ENCODE assay signal across 8 mouse cellular contexts in the genomic region with DNA sequence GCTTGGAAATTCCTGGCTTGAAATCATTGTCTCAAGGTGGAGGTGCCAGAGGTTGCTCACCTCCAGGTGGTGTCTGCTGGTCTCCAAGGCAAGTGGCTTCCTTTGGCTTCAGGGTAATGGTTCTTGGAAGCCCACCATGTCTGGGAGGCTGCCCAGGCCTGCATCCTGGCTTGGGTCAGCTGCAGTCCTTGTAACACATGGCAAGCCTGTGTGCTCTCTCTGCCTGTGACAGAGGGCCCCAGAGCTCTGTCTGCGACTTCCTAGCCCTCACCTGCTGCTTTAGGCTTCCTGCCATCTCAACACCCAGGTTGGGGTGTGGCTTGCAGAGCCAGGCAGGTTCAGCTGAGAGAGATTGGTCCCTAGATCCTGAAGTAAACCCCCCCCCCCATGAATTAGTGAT. TPM values are rescaled to one million over a fixed set of nuclear protein-coding genes. Genes with fewer than 3 reads are reported as not detected.
A peak's percentile ranks its signal among the peaks of the same experiment; 100 is the strongest.
DNase-seq lines count a peak whose midpoint lies in the region; ATAC-seq and TF ChIP-seq lines count a peak whose summit lies in the region.

No protein-coding gene starts in this region.

- intact Hi-C loops in heart, postnatal 25 days (cut with DNase I), result loop anchor here (2.0 kb wide), 2 partner anchors 25 to 191 kb away; partner anchors contain the start of gene Arid3a

- no peak for TF ChIP-seq POLR2A in bone marrow macrophage, adult 2 months (IDR thresholded peaks at IDR 0.05; ENCODE audit: borderline replicate concordance, low read depth, low read length)
- no peak for TF ChIP-seq POLR2A in lung, adult 2 months (IDR thresholded peaks at IDR 0.05; ENCODE audit: borderline replicate concordance, extremely low read depth, low read depth, low read length)

- no peak for DNase-seq in heart, postnatal 25 days (ENCODE audit: low spot score)
- no peak for DNase-seq in heart, postnatal 0 days (ENCODE audit: low spot score)
- DNase-seq in midbrain, embryonic 11.5 days (ENCODE audit: low spot score, missing footprints), result no peak
- DNase-seq in lung, adult 2 months, result no peak

- H3K27me3 ChIP-seq in heart, embryonic 14.5 days (ENCODE audit: control insufficient read depth, insufficient read depth, low read length), result no peaks in the 10 kb centered on the region
- H3K27me3 ChIP-seq in heart, postnatal 0 days (ENCODE audit: control insufficient read depth, insufficient read depth, low read length), result no peaks in the 10 kb centered on the region
- H3K27me3 ChIP-seq in midbrain, embryonic 11.5 days (ENCODE audit: control insufficient read depth, insufficient read depth, low read length), result no peaks in the 10 kb centered on the region

- H3K9me3 ChIP-seq in heart, embryonic 14.5 days (ENCODE audit: control insufficient read depth, low read length), result no peaks in the 10 kb centered on the region
- no peaks in the 10 kb centered on the region for H3K9me3 ChIP-seq in heart, postnatal 0 days (replicated peaks; ENCODE audit: control insufficient read depth, low read length)
- H3K9me3 ChIP-seq in midbrain, embryonic 11.5 days (ENCODE audit: control insufficient read depth, low read length), result no peaks in the 10 kb centered on the region

- peak overlapping the region; percentile 93 for H3K4me2 ChIP-seq in heart, embryonic 14.5 days (ENCODE audit: low read length)
- H3K4me2 ChIP-seq in heart, postnatal 0 days (ENCODE audit: low read depth, low read length), result peak overlapping the region; percentile 93
- peak overlapping the region; percentile 86 for H3K4me2 ChIP-seq in midbrain, embryonic 11.5 days

- ATAC-seq in heart, embryonic 14.5 days (ENCODE audit: insufficient number of reproducible peaks, insufficient read depth, low FRiP score, low read depth), result no peak
- no peak for ATAC-seq in heart, postnatal 0 days (ENCODE audit: insufficient read depth, low read depth)
- ATAC-seq in midbrain, embryonic 11.5 days (ENCODE audit: low FRiP score), result no peak
- ATAC-seq in frontal cortex, adult (ENCODE audit: low TSS enrichment), result no peak
- no peak for ATAC-seq in inflammation-experienced regulatory T-cells, adult 6 months

- H3K9ac ChIP-seq in heart, embryonic 14.5 days (ENCODE audit: low read length), result peak overlapping the region; percentile 92
- H3K9ac ChIP-seq in heart, postnatal 0 days (replicated peaks; ENCODE audit: low read depth, low read length), result peak overlapping the region; percentile 92
- peak overlapping the region; percentile 88 for H3K9ac ChIP-seq in midbrain, embryonic 11.5 days (ENCODE audit: low read length)

- 0 out of 4 replicates have a peak overlapping the region, but pooled peaks of 1 of the 2 experiments have one; percentile 81 for H3K27ac ChIP-seq in heart, embryonic 14.5 days (replicated peaks in 1 of 2; ENCODE audit: control insufficient read depth in 1 of 2, insufficient read depth in 1 of 2, low read depth in 2 of 2, low read length in 2 of 2)
- no peak overlapping the region for H3K27ac ChIP-seq in bone marrow macrophage, adult 2 months (ENCODE audit: insufficient read depth, low read depth, low read length)
- peak overlapping the region; percentile 71 for H3K27ac ChIP-seq in heart, postnatal 0 days (ENCODE audit: low read depth)
- no peak overlapping the region for H3K27ac ChIP-seq in midbrain, embryonic 11.5 days (ENCODE audit: low read depth, low read length)

- 40% methylated on average over 1 of the region's 1 CpGs for WGBS in heart, embryonic 14.5 days
- 36% methylated on average over 1 of the region's 1 CpGs for WGBS in heart, postnatal 0 days
- 65% methylated on average over 1 of the region's 1 CpGs for WGBS in midbrain, embryonic 11.5 days
- WGBS in lung, adult 2 months, result 29% methylated on average over 1 of the region's 1 CpGs

- H3K36me3 ChIP-seq in heart, embryonic 14.5 days (ENCODE audit: control insufficient read depth, insufficient read depth, low read length), result peaks cover 41% of the 10 kb centered on the region
- H3K36me3 ChIP-seq in heart, postnatal 0 days (replicated peaks; ENCODE audit: control insufficient read depth, insufficient read depth, low read length), result peaks cover 9% of the 10 kb centered on the region; the same call in 1 of the 2 replicates
- H3K36me3 ChIP-seq in midbrain, embryonic 11.5 days (ENCODE audit: control insufficient read depth, insufficient read depth, low read length), result peaks cover 8% of the 10 kb centered on the region; the same call in 1 of the 2 replicates

- TF ChIP-seq CTCF in bone marrow macrophage, adult 2 months (IDR thresholded peaks at IDR 0.05; ENCODE audit: low read depth, low read length), result no peak
- TF ChIP-seq CTCF in heart, postnatal 0 days (IDR thresholded peaks at IDR 0.05; ENCODE audit: low read depth), result no peak
- no peak for TF ChIP-seq CTCF in lung, adult 2 months (IDR thresholded peaks at IDR 0.05; ENCODE audit: insufficient read depth, low read length)

- H3K4me1 ChIP-seq in heart, embryonic 14.5 days (ENCODE audit: control insufficient read depth in 2 of 2, insufficient read depth in 2 of 2, low read length in 2 of 2), result peaks cover 16 to 44% of the 10 kb centered on the region in 2 experiments
- peaks cover 22% of the 10 kb centered on the region for H3K4me1 ChIP-seq in bone marrow macrophage, adult 2 months (ENCODE audit: control insufficient read depth, insufficient read depth, low read length)
- peaks cover 31% of the 10 kb centered on the region for H3K4me1 ChIP-seq in heart, postnatal 0 days (ENCODE audit: control insufficient read depth, insufficient read depth)
- H3K4me1 ChIP-seq in midbrain, embryonic 11.5 days (ENCODE audit: control insufficient read depth, insufficient read depth, low read length), result peaks cover 28% of the 10 kb centered on the region
- H3K4me1 ChIP-seq in lung, adult 2 months (ENCODE audit: control insufficient read depth, insufficient read depth, low read length), result peaks cover 13% of the 10 kb centered on the region

- H3K4me3 ChIP-seq in heart, embryonic 14.5 days (ENCODE audit: control insufficient read depth in 1 of 2, insufficient read depth in 1 of 2, low read depth in 1 of 2, low read length in 2 of 2), result peak overlapping the region; percentile 90 to 92
- H3K4me3 ChIP-seq in bone marrow macrophage, adult 2 months (ENCODE audit: insufficient read depth, low read length), result peak overlapping the region; percentile 99
- H3K4me3 ChIP-seq in heart, postnatal 0 days (ENCODE audit: low read depth, low read length), result peak overlapping the region; percentile 97
- H3K4me3 ChIP-seq in midbrain, embryonic 11.5 days (ENCODE audit: low read depth, low read length), result peak overlapping the region; percentile 97
- H3K4me3 ChIP-seq in lung, adult 2 months (replicated peaks; ENCODE audit: extremely low read depth, low read depth, low read length), result no peak overlapping the region

- TF ChIP-seq EP300 in heart, postnatal 0 days (IDR thresholded peaks at IDR 0.05; ENCODE audit: low read depth), result no peak

RNA-seq across cellular contexts. Expression of gene Stk11, which starts 2.1 kb away (rescaled TPM):
- 14.6 and 17.7 TPM in 2 replicates for polyA plus RNA-seq in heart, embryonic 14.5 days (2014; fragmentation: Nextera tagmentation; extraction: Ambion mirVana)
- 100 to 1,000 TPM; 133 to 138 TPM for total RNA-seq in heart, postnatal 25 days (2021)
- 104 TPM in 2 replicates for polyA plus RNA-seq in bone marrow macrophage, adult 2 months (2012; ENCODE audit: insufficient read depth, insufficient read length, missing spikeins)
- 40.3 and 57.4 TPM in 2 replicates for total RNA-seq in heart, postnatal 0 days (2014; rRNA removed; ENCODE audit: low replicate concordance)
- 10.6 and 10.8 TPM in 2 replicates for polyA plus RNA-seq in heart, postnatal 0 days (2015; fragmentation: Nextera tagmentation; extraction: Ambion mirVana)
- polyA plus RNA-seq in midbrain, embryonic 11.5 days (2014; fragmentation: Nextera tagmentation; extraction: Ambion mirVana), result 18.5 and 23.1 TPM in 2 replicates
- polyA plus RNA-seq in lung, adult 2 months (2012; rRNA removed), result 161 and 168 TPM in 2 replicates
- 10 to 100 TPM; 23.5 to 30.3 (median 25.5) TPM for polyA plus RNA-seq in inflammation-experienced regulatory T-cells, adult 6 months (2017; shearing (Covaris generic))

RNA-seq across cellular contexts. Expression of gene Sbno2, which starts 12.4 kb away (rescaled TPM):
- polyA plus RNA-seq in heart, embryonic 14.5 days (2014; fragmentation: Nextera tagmentation; extraction: Ambion mirVana), result 9.5 and 9.6 TPM in 2 replicates
- total RNA-seq in heart, postnatal 25 days (2021), result 10 to 100 TPM; 11.0 to 11.6 TPM
- polyA plus RNA-seq in bone marrow macrophage, adult 2 months (2012; ENCODE audit: insufficient read depth, insufficient read length, missing spikeins), result 54.5 and 55.8 TPM in 2 replicates
- total RNA-seq in heart, postnatal 0 days (2014; rRNA removed; ENCODE audit: low replicate concordance), result 21.1 and 22.0 TPM in 2 replicates
- 5.9 and 6.3 TPM in 2 replicates for polyA plus RNA-seq in heart, postnatal 0 days (2015; fragmentation: Nextera tagmentation; extraction: Ambion mirVana)
- polyA plus RNA-seq in midbrain, embryonic 11.5 days (2014; fragmentation: Nextera tagmentation; extraction: Ambion mirVana), result 7.0 and 7.3 TPM in 2 replicates
- 83.7 and 85.8 TPM in 2 replicates for polyA plus RNA-seq in lung, adult 2 months (2012; rRNA removed)
- polyA plus RNA-seq in inflammation-experienced regulatory T-cells, adult 6 months (2017; shearing (Covaris generic)), result 10 to 100 TPM; 30.4 to 39.1 (median 32.6) TPM

RNA-seq across cellular contexts. Expression of gene Atp5d, which starts 20.7 kb away (rescaled TPM):
- polyA plus RNA-seq in heart, embryonic 14.5 days (2014; fragmentation: Nextera tagmentation; extraction: Ambion mirVana), result 988 and 1,015 TPM in 2 replicates
- total RNA-seq in heart, postnatal 25 days (2021), result 1,000 to 10,000 TPM; 1,252 to 1,264 TPM
- polyA plus RNA-seq in bone marrow macrophage, adult 2 months (2012; ENCODE audit: insufficient read depth, insufficient read length, missing spikeins), result 198 TPM in 2 replicates
- 970 and 972 TPM in 2 replicates for total RNA-seq in heart, postnatal 0 days (2014; rRNA removed; ENCODE audit: low replicate concordance)
- 1,858 and 1,876 TPM in 2 replicates for polyA plus RNA-seq in heart, postnatal 0 days (2015; fragmentation: Nextera tagmentation; extraction: Ambion mirVana)
- polyA plus RNA-seq in midbrain, embryonic 11.5 days (2014; fragmentation: Nextera tagmentation; extraction: Ambion mirVana), result 329 and 355 TPM in 2 replicates
- 709 and 1,054 TPM in 2 replicates for polyA plus RNA-seq in lung, adult 2 months (2012; rRNA removed)
- 100 to 1,000 TPM; 297 to 357 (median 299) TPM for polyA plus RNA-seq in inflammation-experienced regulatory T-cells, adult 6 months (2017; shearing (Covaris generic))

RNA-seq across cellular contexts. Expression of gene Cbarp, which starts 22.9 kb away (rescaled TPM):
- 1.6 and 2.6 TPM in 2 replicates for polyA plus RNA-seq in heart, embryonic 14.5 days (2014; fragmentation: Nextera tagmentation; extraction: Ambion mirVana)
- 1 to 10 TPM; 2.4 to 3.1 TPM for total RNA-seq in heart, postnatal 25 days (2021)
- 2.0 and 2.9 TPM in 2 replicates for polyA plus RNA-seq in bone marrow macrophage, adult 2 months (2012; ENCODE audit: insufficient read depth, insufficient read length, missing spikeins)
- total RNA-seq in heart, postnatal 0 days (2014; rRNA removed; ENCODE audit: low replicate concordance), result 2.8 and 5.9 TPM in 2 replicates
- polyA plus RNA-seq in heart, postnatal 0 days (2015; fragmentation: Nextera tagmentation; extraction: Ambion mirVana), result 1.0 and 1.1 TPM in 2 replicates
- 11.1 and 11.8 TPM in 2 replicates for polyA plus RNA-seq in midbrain, embryonic 11.5 days (2014; fragmentation: Nextera tagmentation; extraction: Ambion mirVana)
- polyA plus RNA-seq in lung, adult 2 months (2012; rRNA removed), result 29.9 and 31.5 TPM in 2 replicates
- polyA plus RNA-seq in inflammation-experienced regulatory T-cells, adult 6 months (2017; shearing (Covaris generic)), result 1 to 10 TPM in 2 of 3 experiments, under 1 TPM in 1; 0.60 to 2.3 (median 1.3) TPM

RNA-seq across cellular contexts. Expression of gene Midn, which starts 30.3 kb away (rescaled TPM):
- polyA plus RNA-seq in heart, embryonic 14.5 days (2014; fragmentation: Nextera tagmentation; extraction: Ambion mirVana), result 21.2 and 25.8 TPM in 2 replicates
- 100 to 1,000 TPM in 1 of 2 experiments, 10 to 100 TPM in 1; 92.1 to 120 TPM for total RNA-seq in heart, postnatal 25 days (2021)
- 32.9 and 40.5 TPM in 2 replicates for polyA plus RNA-seq in bone marrow macrophage, adult 2 months (2012; ENCODE audit: insufficient read depth, insufficient read length, missing spikeins)
- 100 and 122 TPM in 2 replicates for total RNA-seq in heart, postnatal 0 days (2014; rRNA removed; ENCODE audit: low replicate concordance)
- polyA plus RNA-seq in heart, postnatal 0 days (2015; fragmentation: Nextera tagmentation; extraction: Ambion mirVana), result 12.4 and 15.8 TPM in 2 replicates
- 66.0 and 71.3 TPM in 2 replicates for polyA plus RNA-seq in midbrain, embryonic 11.5 days (2014; fragmentation: Nextera tagmentation; extraction: Ambion mirVana)
- 110 and 150 TPM in 2 replicates for polyA plus RNA-seq in lung, adult 2 months (2012; rRNA removed)
- 1 to 10 TPM; 7.3 to 9.3 (median 7.5) TPM for polyA plus RNA-seq in inflammation-experienced regulatory T-cells, adult 6 months (2017; shearing (Covaris generic))
